Mouse (Mus musculus): Measurements from ENCODE around the gene Bicdl2.

Gene Bicdl2

GRCm38 (mm10) chr17:23674271-23674952 is 14.1 kb downstream of the Bicdl2 start:
- no peak for DNase-seq (ENCODE audit: low spot score)

DNA sequence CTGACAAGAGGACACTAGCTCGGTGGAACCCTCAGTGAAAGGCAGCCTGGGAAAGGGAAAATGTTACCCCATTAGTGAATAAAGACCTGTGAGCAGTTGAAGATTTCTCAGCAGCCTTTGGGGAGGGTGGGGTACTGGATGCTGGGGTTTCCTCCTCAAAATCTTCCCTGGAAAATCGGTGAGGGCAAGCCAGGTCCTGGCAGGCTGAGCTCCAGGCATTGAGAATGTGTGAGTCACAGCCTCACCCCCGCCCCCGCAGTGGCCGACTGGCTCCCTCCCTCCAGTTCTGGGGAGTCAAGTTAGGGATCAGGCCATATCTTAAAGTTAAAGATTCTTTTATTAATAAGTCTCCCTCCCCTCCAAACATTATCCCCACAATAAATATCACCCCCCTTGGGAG is 14.8 kb downstream of the Bicdl2 start:
- no peak for DNase-seq (ENCODE audit: low spot score)

- peak; percentile 56 for DNase-seq (ENCODE audit: low spot score)
Observed at GRCm38 (mm10) chr17:23675564-23676281, 15.4 kb downstream of the Bicdl2 start.

- no peak for DNase-seq (ENCODE audit: low spot score)
Observed at GRCm38 (mm10) chr17:23676473-23677031, 16.2 kb downstream of the Bicdl2 start.

GRCm38 (mm10) chr17:23677236-23677679 is 17.0 kb downstream of the Bicdl2 start, which contains the start of gene Tnfrsf12a:
Tnfrsf12a (minus strand) TSS chr17:23677468.
- DNase-seq (ENCODE audit: low spot score): peak; percentile 74

DNA sequence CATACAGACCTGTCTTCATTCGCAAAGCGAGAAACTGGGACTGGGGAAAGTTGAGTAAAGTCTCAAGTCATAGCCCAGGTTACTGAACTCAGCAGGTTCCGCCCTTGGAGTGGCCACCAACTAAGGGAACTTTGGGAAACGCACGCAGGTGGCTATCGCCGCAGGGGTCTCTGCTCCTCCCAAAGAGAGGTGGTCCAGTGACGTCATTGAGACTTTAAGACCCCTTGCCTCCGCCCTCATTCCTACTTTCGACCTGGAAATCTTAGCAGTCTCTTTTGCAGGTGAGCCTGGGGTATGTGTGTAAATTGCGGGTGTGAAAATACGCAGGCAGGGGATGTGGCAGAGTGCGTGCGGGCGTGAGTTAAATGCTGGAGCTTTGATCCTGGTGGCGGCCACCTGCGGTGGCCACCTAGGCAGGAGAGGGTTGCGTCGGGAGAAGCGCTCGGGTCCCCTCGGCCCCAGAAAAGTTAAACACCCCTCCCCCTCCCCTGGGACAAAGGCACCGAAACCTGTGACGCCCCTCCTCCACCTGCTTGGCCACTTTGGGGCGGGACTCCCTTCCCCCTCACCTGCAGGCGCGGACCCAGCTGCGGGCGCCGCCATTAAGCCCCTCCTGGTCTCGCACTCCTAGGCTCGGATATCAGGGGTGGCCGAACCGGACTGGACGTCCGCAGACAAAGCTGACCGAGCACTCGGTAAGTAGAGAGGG is 19.0 kb downstream of the Bicdl2 start, which contains the start of gene Cldn6:
Cldn6 (plus strand) TSS at position 123 of the 709 bp plus-strand sequence.
- no peak for DNase-seq (ENCODE audit: low spot score)

GRCm38 (mm10) chr17:23680336-23680735 is 20.0 kb downstream of the Bicdl2 start:
- no peak for DNase-seq (ENCODE audit: low spot score)

GRCm38 (mm10) chr17:23681086-23681485 is 20.8 kb downstream of the Bicdl2 start:
- DNase-seq (ENCODE audit: low spot score): no peak

DNA sequence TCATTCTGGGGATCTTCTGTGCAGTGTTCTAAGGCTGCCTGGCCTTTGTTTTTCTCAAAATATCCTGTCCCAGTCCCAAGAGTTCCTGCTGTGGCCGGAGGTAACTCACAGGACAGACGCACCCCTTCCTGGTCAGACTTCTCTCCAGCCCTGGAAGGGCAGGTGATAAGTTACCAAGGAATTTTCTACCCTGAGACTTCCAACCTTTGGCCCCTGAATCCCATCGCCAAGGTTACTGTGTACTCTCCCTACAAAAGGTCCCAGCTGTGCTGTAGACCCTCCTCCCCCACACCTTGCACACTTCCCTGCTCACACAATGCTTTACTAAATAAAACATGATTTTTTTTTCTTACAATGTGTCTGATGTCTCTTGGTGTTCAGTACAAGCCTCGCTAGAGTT is 21.8 kb downstream of the Bicdl2 start:
- DNase-seq (ENCODE audit: low spot score): no peak

GRCm38 (mm10) chr17:23682530-23682929 is 22.2 kb downstream of the Bicdl2 start:
- no peak for DNase-seq (ENCODE audit: low spot score)

DNA sequence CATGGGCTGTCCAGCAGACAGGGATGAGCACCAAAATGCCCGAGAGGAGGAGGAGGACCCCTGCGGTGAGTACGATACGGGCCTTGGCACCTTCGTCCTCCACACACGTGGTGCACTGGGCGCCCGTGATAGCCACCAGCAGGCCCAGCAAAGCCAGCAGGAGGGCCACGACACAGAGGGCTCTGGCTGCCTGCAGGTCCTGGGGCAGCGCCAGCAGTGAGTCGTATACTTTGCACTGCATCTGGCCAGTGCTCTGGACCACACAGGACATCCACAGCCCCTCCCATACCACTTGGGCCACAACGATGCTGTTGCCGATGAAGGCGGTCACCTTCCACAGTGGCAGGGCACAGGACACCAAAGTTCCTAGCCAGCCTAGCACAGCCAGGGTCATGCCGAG is 22.9 kb downstream of the Bicdl2 start:
- DNase-seq (ENCODE audit: low spot score): no peak

GRCm38 (mm10) chr17:23683856-23684672 is 23.8 kb downstream of the Bicdl2 start, which contains the start of gene Cldn9:
Cldn9 (minus strand) TSS chr17:23684026.
- no peak for DNase-seq (ENCODE audit: low spot score)

GRCm38 (mm10) chr17:23694491-23694890 is 34.2 kb downstream of the Bicdl2 start:
- DNase-seq (ENCODE audit: low spot score): no peak

GRCm38 (mm10) chr17:23695801-23696200 is 35.5 kb downstream of the Bicdl2 start:
- DNase-seq (ENCODE audit: low spot score): no peak

- no peak for DNase-seq (ENCODE audit: low spot score)
Observed at GRCm38 (mm10) chr17:23699131-23700077, 39.1 kb downstream of the Bicdl2 start.

DNA sequence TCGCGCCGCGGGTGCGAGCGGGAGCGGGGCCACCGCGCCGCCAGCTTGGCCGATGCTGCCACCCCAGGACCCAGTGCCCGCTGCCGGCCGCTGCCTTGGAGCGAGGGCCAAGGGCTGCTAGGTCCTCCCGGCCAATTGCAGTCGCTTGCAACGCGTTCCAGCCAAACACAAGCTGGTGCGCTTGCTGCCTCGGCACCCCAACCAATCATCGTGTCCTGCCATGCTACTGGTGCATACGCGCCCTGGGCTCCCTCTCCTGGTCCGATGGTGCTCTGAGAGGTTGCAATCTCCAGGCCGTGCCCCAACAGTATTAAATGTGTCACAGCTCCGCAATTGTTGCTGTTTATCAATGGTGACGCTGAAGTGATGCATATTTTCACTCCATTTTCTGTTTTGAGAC is 39.8 kb downstream of the Bicdl2 start:
- DNase-seq (ENCODE audit: low spot score): peak; percentile 75

- DNase-seq (ENCODE audit: low spot score): no peak
Observed at GRCm38 (mm10) chr17:23703301-23703700, 43.0 kb downstream of the Bicdl2 start.

DNA sequence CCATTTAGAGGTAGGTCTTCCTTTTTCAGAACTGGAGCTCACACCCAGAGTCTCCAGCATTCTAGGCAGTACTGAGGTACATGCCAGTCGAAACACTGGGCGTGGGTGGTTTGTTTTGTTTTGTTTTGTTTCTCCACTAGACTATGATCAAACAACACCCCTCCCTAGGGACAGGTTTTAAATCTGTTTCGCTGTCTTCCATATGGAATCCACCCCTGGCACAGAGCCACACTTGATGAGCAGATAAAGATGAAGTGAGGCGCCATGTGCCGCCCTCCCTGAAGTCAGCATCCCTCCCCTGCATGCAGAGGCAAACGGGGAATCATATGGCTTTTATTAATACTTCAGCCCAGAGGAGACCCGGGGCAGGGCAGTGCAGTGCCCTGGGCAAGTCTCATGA is 44.4 kb downstream of the Bicdl2 start:
- DNase-seq (ENCODE audit: low spot score): no peak

DNA sequence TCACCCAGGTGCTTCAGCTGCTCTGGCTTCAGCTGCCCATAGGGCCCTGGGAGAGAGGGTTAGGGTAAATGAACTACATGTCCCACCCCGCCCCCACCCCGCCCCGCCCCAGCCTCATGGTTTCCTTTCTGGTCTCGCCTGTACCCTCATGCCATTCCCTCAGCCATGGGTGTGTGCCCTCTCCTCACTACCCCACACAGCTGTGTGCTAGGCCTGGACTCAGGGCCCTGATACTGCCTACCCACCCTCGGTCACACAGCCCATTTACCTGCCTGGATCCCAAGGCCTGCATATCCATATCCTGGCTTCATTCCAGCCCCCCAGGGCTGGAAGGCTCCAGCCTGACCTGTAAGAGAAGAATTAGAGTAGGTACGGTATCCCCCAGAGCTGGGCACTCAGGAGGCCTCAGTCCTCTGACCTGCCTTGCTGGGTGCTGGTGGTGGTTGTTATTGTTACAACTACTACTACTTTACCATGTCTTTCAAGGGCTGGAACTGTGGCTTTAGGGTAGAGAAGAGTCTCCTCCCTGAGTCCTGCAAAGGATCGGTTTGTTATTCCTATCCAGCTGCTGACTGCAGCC is 45.3 kb downstream of the Bicdl2 start:
- DNase-seq (ENCODE audit: low spot score): no peak

- DNase-seq (ENCODE audit: low spot score): peak; percentile 67
Observed at GRCm38 (mm10) chr17:23706212-23706611, 45.9 kb downstream of the Bicdl2 start.

Measured in c-Kit-positive CD71-positive TER-119-positive erythroid progenitor cells, embryonic 14.5 days (primary cell).